Mouse (Mus musculus): ENCODE measurements around the gene Coro1c.

Gene Coro1c

DNA sequence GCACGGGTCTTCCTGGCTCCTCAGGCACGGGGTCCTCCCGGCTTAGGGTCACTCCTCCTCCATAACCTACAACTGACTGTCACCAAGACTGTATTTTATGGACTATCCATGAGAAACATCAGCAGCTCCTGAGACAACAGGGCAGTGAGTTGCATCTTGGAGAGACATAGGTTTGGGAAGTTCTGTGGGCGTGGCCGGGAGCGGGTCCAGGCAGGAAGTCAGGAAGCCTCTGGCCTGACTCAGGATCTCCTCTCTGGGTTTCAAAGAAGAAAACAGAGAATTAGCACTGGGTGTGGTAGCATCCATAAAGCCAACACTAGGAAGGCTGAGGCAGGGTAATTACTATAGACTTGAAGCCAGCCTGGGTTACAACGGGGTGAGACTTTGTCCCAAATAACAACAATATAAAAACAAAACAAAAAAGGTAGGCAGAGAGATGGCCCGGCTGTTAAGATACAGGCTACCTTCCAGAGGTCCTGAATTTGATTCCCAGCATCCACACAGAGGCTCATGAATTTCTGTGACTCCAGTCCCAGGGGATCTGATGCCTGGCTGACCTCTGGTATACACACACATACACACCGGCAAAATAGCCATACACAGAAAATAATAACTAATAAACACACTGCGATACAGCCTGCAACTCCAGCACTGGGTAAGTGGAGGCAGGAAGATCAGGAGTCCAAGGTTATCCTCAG is 21.5 kb upstream of the Coro1c start:
- in situ Hi-C loops (cut with MboI; ENCODE audit: low sequenced_read_pairs): no loop called here

DNA sequence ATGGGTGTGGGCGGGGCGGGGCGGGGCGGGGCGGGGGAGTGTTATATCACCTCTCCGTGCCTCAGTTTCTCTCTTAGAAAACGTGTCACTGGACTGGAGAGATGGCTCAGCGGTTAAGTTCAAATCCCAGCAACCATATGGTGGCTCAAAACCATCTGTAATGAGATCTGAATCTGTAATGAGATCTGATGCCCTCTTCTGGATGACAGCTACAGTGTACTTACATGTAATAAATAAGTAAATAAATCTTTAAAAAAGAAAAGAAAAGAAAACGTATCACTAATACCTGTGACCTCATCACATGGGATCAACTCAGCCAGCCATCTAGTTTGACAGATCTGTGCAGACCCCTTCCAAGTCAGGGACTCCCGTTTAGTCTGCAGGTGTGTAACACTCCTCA is 21.0 kb upstream of the Coro1c start:
- in situ Hi-C loops (cut with MboI; ENCODE audit: low sequenced_read_pairs): no loop called here

DNA sequence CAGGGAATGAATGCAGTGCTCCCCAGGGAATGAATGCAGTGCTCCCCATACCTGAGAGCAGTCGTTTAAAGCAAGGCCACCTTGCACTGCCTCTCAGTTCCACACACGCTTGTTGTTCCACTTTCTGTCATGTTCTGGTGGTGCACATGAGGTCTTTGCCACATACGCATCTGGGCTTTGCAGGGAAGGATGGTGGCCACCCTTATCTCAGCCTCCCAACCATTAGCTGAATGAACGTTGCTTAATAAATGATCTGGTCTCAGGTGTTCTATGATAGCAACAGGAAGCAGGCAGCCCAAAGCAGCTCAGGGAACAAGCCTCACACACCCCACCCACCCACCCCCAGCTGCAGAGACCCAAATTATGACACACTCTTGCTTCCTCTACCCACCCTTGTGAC is 16.1 kb upstream of the Coro1c start:
- in situ Hi-C loops (cut with MboI; ENCODE audit: low sequenced_read_pairs): no loop called here

DNA sequence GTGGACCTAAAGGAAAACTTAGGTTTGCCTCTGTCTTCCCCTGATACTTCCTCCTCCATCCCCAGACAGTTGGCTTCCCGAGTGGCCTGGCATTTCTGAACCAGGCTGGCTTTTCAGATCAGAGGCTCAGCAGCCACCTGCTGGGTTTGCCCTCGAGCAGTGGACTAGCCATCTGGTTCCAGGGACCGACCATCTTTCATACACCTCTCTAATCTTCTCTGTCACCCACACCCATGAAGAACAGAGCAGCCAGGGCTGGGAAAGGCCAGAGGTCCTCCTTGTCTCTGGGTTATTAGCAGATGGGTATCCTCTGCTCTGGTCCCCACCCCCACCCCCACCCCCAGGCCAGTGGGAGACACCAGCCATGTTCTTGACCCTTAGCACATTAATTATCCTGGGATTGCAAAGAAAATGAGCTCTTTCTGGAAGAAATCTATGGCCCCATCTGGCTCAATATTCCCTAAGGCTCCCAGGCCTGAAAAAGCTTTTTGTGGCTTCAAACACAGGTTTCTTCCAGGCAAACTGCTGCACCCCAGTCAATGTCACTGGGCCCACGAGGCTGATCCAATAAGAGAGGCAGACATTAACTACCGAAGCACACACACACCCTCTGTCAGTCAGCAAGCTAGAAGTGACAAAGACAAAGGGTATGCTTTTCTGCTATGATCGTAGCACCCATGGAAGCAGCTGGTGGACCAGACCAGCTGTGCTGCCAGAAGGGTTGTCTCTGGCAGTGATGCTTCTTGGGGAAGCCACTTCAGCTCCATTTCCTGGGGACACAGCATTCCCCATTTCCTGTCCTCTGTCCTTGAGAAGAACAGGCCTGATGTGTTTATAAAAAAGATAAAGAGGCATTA is 13.0 kb upstream of the Coro1c start:
- in situ Hi-C loops (cut with MboI; ENCODE audit: low sequenced_read_pairs): no loop called here

DNA sequence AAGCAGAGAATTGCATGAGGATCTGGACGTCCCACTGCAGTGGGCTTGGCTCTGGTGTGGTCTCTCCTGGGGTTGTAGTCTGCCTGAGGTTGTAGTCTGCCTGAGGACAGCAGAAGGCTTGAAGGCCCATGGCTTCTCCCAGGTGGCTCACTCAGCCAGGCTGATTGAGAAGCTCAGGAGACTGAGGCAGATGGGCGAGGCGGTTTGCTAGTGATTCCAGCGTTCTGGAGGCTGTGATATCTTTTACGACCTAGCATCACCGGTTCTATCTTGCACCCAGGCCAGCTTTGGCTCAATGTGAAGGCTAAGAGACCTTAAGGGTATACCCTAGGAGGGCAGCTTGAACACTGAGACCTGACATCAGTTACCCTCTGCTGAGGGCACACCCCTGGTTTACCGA is 10.5 kb upstream of the Coro1c start:
- in situ Hi-C loops (cut with MboI; ENCODE audit: low sequenced_read_pairs): no loop called here

DNA sequence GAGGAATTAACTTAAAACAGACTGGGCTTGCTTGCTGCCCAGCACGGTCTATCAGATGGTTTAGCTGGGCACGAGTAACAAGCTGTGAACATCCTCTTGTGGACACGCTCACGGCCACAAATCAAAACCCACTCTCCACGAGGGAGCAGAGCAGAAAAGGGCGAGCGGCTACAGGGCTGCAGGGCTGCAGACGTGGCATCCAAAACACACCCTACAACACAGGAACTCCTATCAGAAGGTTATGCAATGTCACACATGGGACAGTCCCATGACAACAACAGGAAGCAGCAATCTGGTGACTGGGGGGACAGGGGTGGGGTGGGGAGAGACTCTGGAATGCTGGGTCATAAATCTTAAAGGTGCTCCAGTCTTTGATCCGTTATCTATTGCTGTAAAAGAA is 10.1 kb upstream of the Coro1c start:
- in situ Hi-C loops (cut with MboI; ENCODE audit: low sequenced_read_pairs): no loop called here

DNA sequence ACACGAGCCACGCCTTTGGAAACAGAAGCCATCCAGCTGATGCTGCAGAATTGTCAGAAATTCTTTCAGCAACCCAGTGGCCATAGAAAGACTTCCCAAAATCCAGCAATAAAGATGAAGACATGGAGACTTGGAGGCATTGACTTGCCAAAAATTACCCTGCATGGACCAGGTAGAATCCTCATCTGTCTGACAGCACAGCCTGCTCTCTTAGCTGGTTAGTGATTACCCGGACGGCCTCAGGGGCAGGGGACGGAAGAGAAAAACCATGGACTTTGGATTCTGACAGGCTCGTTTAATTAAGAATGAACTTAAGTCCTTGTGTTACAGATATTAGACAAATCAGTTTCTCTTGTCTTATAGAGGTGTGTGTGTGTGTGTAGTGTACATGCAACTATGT is 2.1 kb upstream of the Coro1c start:
- in situ Hi-C loops (cut with MboI; ENCODE audit: low sequenced_read_pairs): no loop called here

DNA sequence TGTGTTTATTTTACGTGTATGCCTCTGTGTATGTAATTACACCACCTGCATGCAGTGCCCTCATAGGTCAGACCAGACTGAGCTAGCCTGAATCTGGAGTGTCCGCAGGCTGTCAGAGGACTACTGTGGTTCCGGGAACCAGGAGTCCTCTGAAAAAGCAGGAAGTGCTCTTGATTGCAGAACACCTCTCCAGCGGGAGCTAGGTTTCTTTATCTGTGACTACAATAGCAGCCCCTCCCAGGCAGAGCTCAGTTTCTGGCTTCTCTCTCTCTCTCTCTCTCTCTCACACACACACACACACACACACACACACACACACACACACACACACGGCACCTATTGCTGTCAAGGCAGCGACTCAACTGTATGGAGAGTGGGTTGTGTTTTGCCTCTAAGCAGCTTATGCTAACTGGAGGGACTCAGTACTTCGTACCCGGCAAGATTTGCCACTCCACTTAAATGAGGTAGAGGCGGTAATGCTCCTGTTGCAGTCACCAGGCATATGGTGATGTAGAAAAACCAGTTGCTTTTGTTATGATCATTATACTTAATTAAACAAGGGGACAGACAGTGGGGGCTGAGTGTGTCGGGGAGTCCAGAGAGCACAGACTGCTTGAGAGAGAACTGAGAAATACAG is 1.6 kb upstream of the Coro1c start:
- in situ Hi-C loops (cut with MboI; ENCODE audit: low sequenced_read_pairs): no loop called here

DNA sequence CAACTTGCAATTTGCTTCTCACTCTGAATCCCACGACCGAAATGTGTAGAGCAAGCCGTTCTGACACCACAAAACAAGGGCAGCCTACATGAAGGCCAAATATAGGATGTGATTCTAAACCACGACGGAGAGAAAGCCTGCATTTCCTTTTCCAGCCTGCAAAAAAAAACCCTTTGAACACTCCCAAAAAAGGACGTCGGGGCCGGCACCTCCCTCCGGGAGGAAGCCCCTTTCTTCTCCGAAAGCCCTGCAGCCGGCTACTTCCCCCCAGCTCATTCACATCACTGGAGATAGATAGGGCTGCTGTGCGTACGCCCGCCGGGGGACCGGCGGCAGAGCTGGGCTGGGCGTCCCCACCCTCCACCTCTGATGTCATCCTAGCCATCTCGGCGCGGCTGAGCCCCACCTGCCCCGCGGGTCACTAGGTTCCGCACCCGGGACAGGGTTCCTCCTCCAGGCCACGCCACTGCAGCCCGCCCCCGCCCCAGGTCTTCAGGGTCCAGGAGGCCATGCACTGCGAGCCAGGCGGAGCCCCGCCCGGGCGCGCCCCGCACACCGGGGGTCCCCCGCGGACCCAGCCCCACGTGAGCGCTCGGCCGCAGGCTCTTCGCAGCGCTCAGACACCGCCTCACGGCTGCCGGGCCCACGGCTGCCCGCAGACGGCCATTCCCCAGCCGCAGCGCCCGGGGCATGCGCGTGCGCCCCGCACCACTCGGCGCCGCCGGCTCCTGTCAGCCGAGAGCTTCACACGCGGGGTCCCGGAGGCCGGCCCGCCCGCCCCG is 581 bp downstream of the Coro1c start:
- in situ Hi-C loops (cut with MboI; ENCODE audit: low sequenced_read_pairs): no loop called here

DNA sequence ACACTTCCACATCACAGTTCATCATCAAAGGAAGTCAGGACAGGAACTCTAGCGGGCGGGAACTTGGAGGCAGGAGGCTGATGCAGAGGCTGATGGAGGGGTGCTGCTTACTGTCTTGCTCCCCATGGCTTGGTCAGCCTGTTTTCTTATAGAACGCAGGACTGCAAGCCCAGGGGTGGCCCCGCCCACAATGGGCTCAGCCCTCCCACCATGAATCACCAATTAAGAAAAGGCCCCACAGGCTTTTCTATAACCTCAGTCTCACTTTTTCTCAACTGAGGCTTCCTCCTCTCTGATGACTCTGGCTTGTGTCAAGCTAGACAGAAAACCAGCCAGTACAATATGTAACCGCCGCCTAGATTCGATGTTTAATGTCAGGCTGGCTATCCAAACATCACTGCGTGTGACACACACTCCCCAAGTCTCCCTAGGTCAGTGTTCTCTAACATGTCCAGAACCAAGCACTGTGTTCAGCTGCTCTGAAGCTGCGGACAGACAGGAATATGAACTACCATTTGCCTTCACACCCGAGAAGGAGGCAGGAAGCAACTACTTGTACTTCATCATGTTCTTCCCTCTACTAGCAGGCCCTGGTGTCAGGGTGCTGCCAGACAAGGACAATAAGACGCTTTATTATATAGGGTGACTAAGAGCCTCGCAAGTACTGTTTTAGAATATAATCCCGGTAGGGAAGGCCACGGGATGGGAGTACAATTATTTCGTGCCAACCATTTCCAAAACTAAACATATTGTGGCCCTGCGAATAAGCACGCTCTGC is 1.4 kb downstream of the Coro1c start:
- in situ Hi-C loops (cut with MboI; ENCODE audit: low sequenced_read_pairs): no loop called here

DNA sequence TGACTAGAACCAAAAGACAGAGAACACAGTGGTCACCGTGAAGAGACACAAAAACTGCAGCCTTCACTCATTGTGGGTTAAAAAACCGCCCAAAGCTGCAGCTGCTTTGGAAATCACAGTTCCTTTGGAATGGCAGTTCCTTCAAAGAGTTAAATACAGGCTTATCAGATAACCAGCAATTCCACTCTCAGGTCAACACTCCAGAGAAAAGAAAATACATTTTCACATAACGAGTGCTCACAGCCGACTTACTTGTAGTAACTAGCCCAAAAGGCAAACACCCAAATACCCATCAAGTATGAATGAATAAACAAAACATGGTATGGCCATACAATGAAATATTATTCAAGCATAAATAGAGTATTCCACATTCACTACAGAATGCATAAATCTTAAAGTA is 3.6 kb downstream of the Coro1c start:
- in situ Hi-C loops (cut with MboI; ENCODE audit: low sequenced_read_pairs): no loop called here

DNA sequence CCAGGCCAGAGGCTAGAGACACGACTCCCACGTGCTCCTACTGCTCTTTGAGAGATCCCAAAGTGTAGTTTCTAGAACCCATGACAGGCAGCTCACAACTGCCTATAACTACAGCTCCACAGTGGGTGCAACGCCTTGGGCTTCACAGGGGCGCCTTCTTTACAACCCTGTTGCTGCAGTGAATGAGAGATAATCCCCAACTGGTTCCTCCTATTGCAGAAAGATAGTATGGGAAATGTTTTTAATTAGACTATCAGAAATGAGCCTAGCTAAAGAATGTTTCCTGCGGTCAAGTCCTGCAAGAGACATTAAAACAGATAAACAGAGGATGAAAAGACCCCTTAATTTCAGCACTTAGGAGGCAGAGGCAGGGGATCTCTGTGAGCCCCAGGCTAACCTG is 5.6 kb downstream of the Coro1c start:
- in situ Hi-C loops (cut with MboI; ENCODE audit: low sequenced_read_pairs): no loop called here

DNA sequence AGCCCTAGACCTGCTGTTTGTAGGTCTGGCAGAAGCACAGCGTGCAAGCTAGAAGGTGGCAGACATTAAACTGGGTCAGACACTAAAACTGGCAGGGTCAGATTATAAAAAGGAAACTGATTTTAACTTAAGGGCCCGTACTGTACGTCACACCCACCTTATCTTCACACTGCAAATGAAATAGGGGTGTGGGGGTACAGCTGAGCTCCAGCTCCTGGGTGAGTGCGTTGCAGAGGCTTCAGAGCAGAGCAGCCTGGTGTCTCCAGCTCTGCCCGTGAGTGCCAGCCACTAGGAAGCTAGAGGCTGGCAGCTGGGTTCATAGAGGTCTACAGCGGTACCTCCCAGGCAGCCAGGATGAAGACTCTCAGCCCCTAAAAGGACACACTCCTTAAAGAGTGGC is 6.5 kb downstream of the Coro1c start:
- in situ Hi-C loops (cut with MboI; ENCODE audit: low sequenced_read_pairs): no loop called here

DNA sequence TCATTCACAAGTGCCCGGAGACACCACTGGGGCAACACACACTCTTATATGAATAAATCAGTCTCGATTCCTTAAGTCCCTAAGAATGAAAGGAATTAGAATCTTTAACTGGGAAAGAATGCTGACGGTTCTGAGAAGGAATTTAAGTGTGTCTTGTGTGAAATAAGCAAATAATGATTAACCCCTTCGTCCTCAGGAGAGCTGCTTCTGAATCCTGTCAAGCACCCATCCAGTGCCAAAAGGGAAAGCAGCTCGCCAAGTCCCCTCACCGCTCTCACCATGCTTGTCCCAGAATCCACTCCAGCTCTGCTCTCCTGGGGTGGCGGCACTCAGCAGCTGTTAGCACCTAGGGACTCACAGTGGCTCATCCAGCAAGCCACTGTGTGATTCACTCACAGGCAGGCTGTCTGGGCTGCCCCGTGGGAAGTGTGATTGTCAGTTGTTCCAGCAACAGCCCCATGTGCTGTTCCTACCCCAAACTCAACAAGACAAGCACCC is 7.4 kb downstream of the Coro1c start:
- in situ Hi-C loops (cut with MboI; ENCODE audit: low sequenced_read_pairs): no loop called here

DNA sequence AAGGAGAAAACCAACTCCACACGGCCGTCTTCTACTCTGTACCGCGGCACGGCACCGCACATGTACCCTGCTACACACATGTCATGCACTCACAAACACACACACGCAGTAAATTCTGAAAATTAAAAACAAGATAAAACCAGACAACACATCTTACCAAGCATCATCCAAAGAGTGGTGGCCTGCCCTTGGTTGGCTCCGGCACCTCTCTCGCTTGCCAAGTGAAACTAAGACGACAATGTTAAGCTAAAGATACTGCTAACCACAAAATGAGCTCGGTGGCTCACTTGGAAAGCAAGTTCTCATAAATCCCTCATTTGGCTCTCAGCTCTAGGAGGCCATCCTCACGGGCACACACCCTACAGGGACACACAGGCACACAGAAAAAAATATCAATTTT is 9.0 kb downstream of the Coro1c start:
- in situ Hi-C loops (cut with MboI; ENCODE audit: low sequenced_read_pairs): no loop called here

DNA sequence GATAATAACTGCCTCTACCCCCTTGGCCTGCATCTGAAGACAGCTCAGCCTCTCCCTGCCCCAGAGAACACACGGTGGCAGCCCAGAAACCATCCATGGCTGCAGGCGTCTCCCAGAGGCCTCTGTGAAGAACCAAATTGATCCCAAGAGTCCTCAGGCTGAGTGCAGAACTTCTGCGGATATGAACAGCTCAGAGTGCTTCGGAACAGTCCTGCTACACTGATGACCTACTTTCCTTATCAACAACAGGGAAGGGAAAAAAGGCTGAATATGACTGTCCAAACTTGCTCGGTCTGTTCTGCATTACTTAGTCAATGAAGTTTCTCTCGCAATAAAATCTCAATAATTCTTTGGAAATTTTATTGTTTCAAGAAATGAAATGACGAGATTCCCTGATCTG is 16.6 kb downstream of the Coro1c start:
- in situ Hi-C loops (cut with MboI; ENCODE audit: low sequenced_read_pairs): no loop called here

DNA sequence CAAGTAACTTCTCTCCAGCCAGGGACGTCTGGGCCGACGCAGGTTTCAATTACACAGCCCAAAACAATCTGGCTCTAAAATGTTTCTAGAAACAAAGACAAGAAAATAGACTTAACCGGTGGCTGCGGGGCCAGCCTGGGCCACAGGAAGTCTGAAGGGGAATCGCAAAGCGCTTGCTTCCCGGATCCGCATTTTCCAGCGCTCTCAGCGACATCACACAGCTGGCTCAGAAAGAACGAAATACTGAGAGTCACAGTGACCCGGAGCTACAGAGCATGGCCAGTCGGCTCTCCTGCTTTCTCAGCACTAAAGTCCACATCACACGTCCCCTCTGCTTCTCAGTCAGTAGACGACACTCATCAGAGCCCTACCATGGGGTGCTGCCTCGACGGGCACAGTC is 17.7 kb downstream of the Coro1c start:
- in situ Hi-C loops (cut with MboI; ENCODE audit: low sequenced_read_pairs): no loop called here

DNA sequence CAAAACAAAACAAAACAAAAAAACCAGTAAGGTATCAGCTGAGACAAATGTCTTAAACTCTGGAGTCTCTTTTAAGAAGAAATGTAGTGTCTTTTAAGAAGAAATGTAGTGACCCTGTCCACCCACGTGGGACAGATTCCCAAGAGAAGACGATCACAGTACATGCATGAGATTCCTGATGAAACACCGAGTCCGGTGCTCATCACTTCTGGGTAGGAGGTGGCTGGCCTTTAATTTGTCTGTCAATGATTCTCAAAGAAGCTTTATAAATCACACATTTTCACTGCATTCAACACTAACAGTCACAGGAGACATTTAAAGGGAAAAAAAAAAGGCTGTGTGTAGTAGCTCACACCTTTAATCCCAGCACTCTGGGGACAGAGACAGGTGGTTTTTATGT is 18.6 kb downstream of the Coro1c start:
- in situ Hi-C loops (cut with MboI; ENCODE audit: low sequenced_read_pairs): no loop called here

DNA sequence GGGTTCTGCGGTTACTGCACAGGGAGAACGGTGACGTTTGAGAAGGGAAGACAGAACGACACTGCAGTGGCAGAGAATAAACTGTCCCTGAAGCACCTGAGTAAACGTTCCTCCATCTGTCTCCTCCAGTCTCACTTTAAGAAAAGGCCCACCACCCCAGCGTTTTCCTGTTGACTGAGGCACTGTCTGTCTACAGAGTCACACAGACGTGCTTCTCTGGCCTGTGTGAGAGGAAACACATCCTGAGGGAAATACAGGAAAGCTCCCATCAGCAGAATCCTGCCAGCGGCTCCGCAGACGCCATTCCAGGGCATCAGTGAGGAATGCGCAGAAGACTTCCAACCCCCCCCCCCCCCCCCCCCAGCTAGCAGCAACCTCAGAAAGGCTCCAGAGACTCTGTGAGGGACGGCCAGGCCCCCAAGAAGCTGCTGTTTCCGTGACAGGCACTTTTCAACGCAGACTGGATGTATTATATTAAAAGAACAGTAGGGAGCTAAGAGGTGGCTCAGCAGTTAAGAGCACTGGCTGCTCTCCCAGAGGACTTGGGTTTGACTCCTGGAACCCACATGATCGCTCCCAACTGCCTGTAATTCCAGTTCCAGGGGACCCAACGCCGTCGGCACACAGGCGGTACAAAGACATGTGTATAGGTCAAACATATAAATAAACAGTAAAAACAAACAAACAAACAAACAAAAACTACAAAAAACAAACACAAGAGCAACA is 19.2 kb downstream of the Coro1c start:
- in situ Hi-C loops (cut with MboI; ENCODE audit: low sequenced_read_pairs): no loop called here

Measured in CH12F3 (cell line).